Mouse (Mus musculus) heart, postnatal 14 days (tissue): ENCODE results near the gene Cox7a2l. TPM values are rescaled to one million over a fixed set of nuclear protein-coding genes. Genes with fewer than 3 reads are reported as not detected.

Experiments
- DNase-seq, 2 experiments: peaks; one replicate each; pipeline ENCODE4 v3.0.0; 2021 to 2022
- intact Hi-C: fragments of 180-260 bp; cut with DNase I; formaldehyde crosslinking; loops from one replicate; pipeline ENCODE4 v1.15.1; 2025
- total RNA-seq, 2 experiments: library from RNA; stranded (reverse); gene quantifications; 2 replicates each; pipeline ENCODE4 v1.2.3; 2021

The Cox7a2l gene
- total RNA-seq, 2 experiments from 2014 or later = 297 to 319 TPM

- DNase-seq = no peak
- intact Hi-C loops = no loop called here
Observed at GRCm38 (mm10) chr17:83466697-83467251, 50.4 kb downstream of the Cox7a2l start.

GRCm38 (mm10) chr17:83465969-83466368, 51.2 kb downstream of the Cox7a2l start:
- intact Hi-C loops = no loop called here
- no peak for DNase-seq

- intact Hi-C loops = loop anchor here (5.0 kb wide), 1 partner anchor 185 kb away; no protein-coding TSS in a partner anchor
Observed at GRCm38 (mm10) chr17:83457271-83457670, 59.9 kb downstream of the Cox7a2l start.

GRCm38 (mm10) chr17:83453587-83453986, 63.5 kb downstream of the Cox7a2l start:
- intact Hi-C loops = no loop called here
- no peak for DNase-seq

More at GRCm38 (mm10) chr17:83457271-83457670, 59.9 kb downstream of the Cox7a2l start:
- no peak for DNase-seq

GRCm38 (mm10) chr17:83452451-83452850, 64.7 kb downstream of the Cox7a2l start:
- DNase-seq = no peak
- intact Hi-C loops = no loop called here

Other genes starting within 250 kb of the Cox7a2l start
- 1 to 10 TPM; 8.3 TPM for gene Eml4, start 166.4 kb downstream of the Cox7a2l start, total RNA-seq
- not detected for gene Kcng3, start 114.6 kb upstream of the Cox7a2l start, total RNA-seq
- gene Mta3, start 188.8 kb upstream of the Cox7a2l start, total RNA-seq = 10 to 100 TPM; 25.7 to 27.0 TPM